Mouse (Mus musculus): ENCODE measurements at regions not wholly inside any gene's neighbourhood (a gene's known extent, or its start where the extent isn't known, plus 50 kb on each side); places are given as distances from the start of the nearest gene placed in this dataset.

GRCm38 (mm10) chr13:107575025-107575424 lies 469.2 kb upstream of the Smim15 start:
- TF ChIP-seq POLR2A (IDR thresholded peaks at IDR 0.05; ENCODE audit: borderline replicate concordance, extremely low read depth, insufficient read depth, insufficient read length, poor library complexity, severe bottlenecking) (no peak), CTCF (IDR thresholded peaks at IDR 0.05; ENCODE audit: borderline replicate concordance, extremely low read depth, insufficient read depth, insufficient read length) (no peak)

Measured in brain, embryonic 14.5 days (tissue).